Mouse (Mus musculus) CH12.LX (cell line): Measurements from ENCODE around the gene Spata18. TPM values are rescaled to one million over a fixed set of nuclear protein-coding genes. Genes with fewer than 3 reads are reported as not detected.

ENCODE experiments used
- DNase-seq: peaks from one replicate; pipeline ENCODE4 v3.0.0-alpha.2; 2013; ENCODE audit errors: extremely low read depth
- H3K27ac ChIP-seq: 2 replicates; pipeline ENCODE4 v1.5.1; 2012; ENCODE audit warnings: low read depth, mild to moderate bottlenecking, control low read depth, moderate library complexity; ENCODE audit not compliant: insufficient read depth
- H3K27me3 ChIP-seq: replicated peaks from 2 replicates; pipeline ENCODE3; 2012; ENCODE audit warnings: inconsistent platforms
- H3K36me3 ChIP-seq, 2 experiments: replicated peaks in 1 of 2; 2 replicates each; pipeline versions ENCODE3 to v1.6.1; 2012; ENCODE audit warnings: inconsistent platforms in 1 of 2, low read length in 1 of 2, mild to moderate bottlenecking in 1 of 2, mixed read lengths in 1 of 2, moderate library complexity in 1 of 2; ENCODE audit not compliant: control insufficient read depth in 1 of 2, insufficient read depth in 1 of 2
- H3K4me1 ChIP-seq, 2 experiments: 2 replicates each; pipeline ENCODE4 v1.6.1; 2012; ENCODE audit warnings: inconsistent platforms in 1 of 2, moderate library complexity in 1 of 2; ENCODE audit not compliant: insufficient read depth in 2 of 2, control insufficient read depth in 1 of 2
- H3K4me2 ChIP-seq: 2 replicates; pipeline ENCODE4 v1.6.1; 2012; ENCODE audit warnings: low read depth, mild to moderate bottlenecking, control low read depth; ENCODE audit not compliant: poor library complexity, insufficient read depth, severe bottlenecking
- H3K4me3 ChIP-seq, 3 experiments: fragments of 150-350 bp in 1 of 3; sonication (generic) in 1 of 3; replicated peaks in 1 of 3; 2 replicates each; pipeline versions ENCODE3 to v1.5.1; 2011 to 2012; ENCODE audit warnings: low read depth in 2 of 3, low read length in 2 of 3, mild to moderate bottlenecking in 2 of 3, moderate library complexity in 2 of 3, control low read depth in 1 of 3, improper control_type of control experiment in 1 of 3, inconsistent platforms in 1 of 3, mixed read lengths in 1 of 3; ENCODE audit not compliant: poor library complexity in 1 of 3
- H3K79me2 ChIP-seq: replicated peaks from 2 replicates; pipeline ENCODE4 v1.6.1; 2012; ENCODE audit warnings: mild to moderate bottlenecking, moderate library complexity; ENCODE audit not compliant: control insufficient read depth, poor library complexity, insufficient read depth, severe bottlenecking; ENCODE audit errors: extremely low read depth
- H3K9ac ChIP-seq: 2 replicates; pipeline ENCODE4 v1.6.1; 2012; ENCODE audit warnings: low read depth, mild to moderate bottlenecking, control low read depth, moderate library complexity; ENCODE audit not compliant: insufficient read depth
- H3K9me3 ChIP-seq: replicated peaks from 2 replicates; pipeline ENCODE3; 2012; ENCODE audit warnings: low read length, inconsistent platforms, mixed read lengths
- CHD1 ChIP-seq: IDR thresholded peaks from 2 replicates; pipeline ENCODE4 v1.6.1; 2012; ENCODE audit warnings: low read depth, low read length, improper control_type of control experiment, inconsistent platforms
- CTCF ChIP-seq, 2 experiments: IDR thresholded peaks in 1 of 2; conservative IDR thresholded peaks in 1 of 2; 2 replicates each; pipeline ENCODE4 v1.5.1; 2011 to 2012; ENCODE audit warnings: low read depth in 2 of 2, low read length in 2 of 2, improper control_type of control experiment in 1 of 2, inconsistent platforms in 1 of 2, mild to moderate bottlenecking in 1 of 2, moderate library complexity in 1 of 2
- HCFC1 ChIP-seq: IDR thresholded peaks from 2 replicates; pipeline ENCODE4 v1.6.1; 2012; ENCODE audit warnings: low read depth, mild to moderate bottlenecking, inconsistent platforms, low read length, improper control_type of control experiment
- JUN ChIP-seq: IDR thresholded peaks from 2 replicates; pipeline ENCODE4 v1.6.1; 2011; ENCODE audit warnings: low read depth, mild to moderate bottlenecking, low read length, improper control_type of control experiment, moderate library complexity; ENCODE audit not compliant: insufficient read depth
- MAFK ChIP-seq: IDR thresholded peaks from 2 replicates; pipeline ENCODE4 v1.6.1; 2011; ENCODE audit warnings: low read length, improper control_type of control experiment; ENCODE audit not compliant: insufficient replicate concordance
- MEF2A ChIP-seq: IDR thresholded peaks from 2 replicates; pipeline ENCODE4 v1.6.1; 2014; ENCODE audit warnings: low read depth, mild to moderate bottlenecking, inconsistent platforms, low read length, improper control_type of control experiment, borderline replicate concordance
- MYC ChIP-seq: IDR thresholded peaks from 2 replicates; pipeline ENCODE4 v1.6.1; 2011; ENCODE audit warnings: low read depth, mild to moderate bottlenecking, improper control_type of control experiment, low read length
- NELFE ChIP-seq: IDR thresholded peaks from 2 replicates; pipeline ENCODE4 v1.6.1; 2011; ENCODE audit warnings: low read depth, low read length, improper control_type of control experiment
- NRF1 ChIP-seq: IDR thresholded peaks from 2 replicates; pipeline ENCODE4 v1.6.1; 2014; ENCODE audit warnings: low read depth, mild to moderate bottlenecking, inconsistent platforms, low read length, improper control_type of control experiment, moderate library complexity
- POLR2A ChIP-seq: IDR thresholded peaks from 2 replicates; pipeline ENCODE4 v1.6.1; 2011; ENCODE audit warnings: low read depth, mild to moderate bottlenecking, improper control_type of control experiment, low read length
- POLR2AphosphoS2 ChIP-seq: IDR thresholded peaks from 2 replicates; pipeline ENCODE4 v1.6.1; 2011; ENCODE audit warnings: low read depth, low read length, improper control_type of control experiment
- SMC3 ChIP-seq: IDR thresholded peaks from 2 replicates; pipeline ENCODE4 v1.6.1; 2011; ENCODE audit warnings: low read depth, low read length, improper control_type of control experiment
- TBP ChIP-seq: conservative IDR thresholded peaks from 2 replicates; pipeline ENCODE4 v1.6.1; 2011; ENCODE audit warnings: low read depth, low read length, improper control_type of control experiment
- UBTF ChIP-seq: IDR thresholded peaks from 2 replicates; pipeline ENCODE4 v1.6.1; 2012; ENCODE audit warnings: low read depth, mild to moderate bottlenecking, inconsistent platforms, low read length, improper control_type of control experiment, moderate library complexity
- ZC3H11A ChIP-seq: IDR thresholded peaks from 2 replicates; pipeline ENCODE4 v1.6.1; 2012; ENCODE audit warnings: low read depth, mild to moderate bottlenecking, inconsistent platforms, low read length, improper control_type of control experiment
- dilution Hi-C: fragments of 300-500 bp; cut with MboI; formaldehyde crosslinking; loops from 2 replicates; pipeline ENCODE4 v1.14.3; 2020; ENCODE audit warnings: low sequenced_read_pairs; ENCODE audit not compliant: extremely low pct_unique_long_range_greater_than_20kb, extremely low pct_ligation_motif_present
- in situ Hi-C: fragments of 300-500 bp; cut with MboI; formaldehyde crosslinking; loops from 3 replicates; pipeline ENCODE4 v1.14.3; 2019; ENCODE audit warnings: low sequenced_read_pairs, low pct_ligation_motif_present, low pct_unique_long_range_greater_than_20kb, mixed read lengths
- polyA plus RNA-seq: library from polyadenylated mRNA; unstranded; fragments of >175 nt; gene quantifications from 2 replicates; pipeline ENCODE4 v1.2.1, GENCODE M21; 2012; ENCODE audit warnings: low read depth; ENCODE audit not compliant: insufficient read length
- total RNA-seq, 2 experiments: library from RNA; depleted of rRNA; stranded (reverse); fragments of 300-350 nt in 1 of 2; fragments of >200 nt in 1 of 2; gene quantifications; 2 replicates each; pipeline ENCODE4 v1.2.3; 2012 to 2014

Gene Spata18
- total and polyA plus RNA-seq, 3 experiments: not detected

DNA sequence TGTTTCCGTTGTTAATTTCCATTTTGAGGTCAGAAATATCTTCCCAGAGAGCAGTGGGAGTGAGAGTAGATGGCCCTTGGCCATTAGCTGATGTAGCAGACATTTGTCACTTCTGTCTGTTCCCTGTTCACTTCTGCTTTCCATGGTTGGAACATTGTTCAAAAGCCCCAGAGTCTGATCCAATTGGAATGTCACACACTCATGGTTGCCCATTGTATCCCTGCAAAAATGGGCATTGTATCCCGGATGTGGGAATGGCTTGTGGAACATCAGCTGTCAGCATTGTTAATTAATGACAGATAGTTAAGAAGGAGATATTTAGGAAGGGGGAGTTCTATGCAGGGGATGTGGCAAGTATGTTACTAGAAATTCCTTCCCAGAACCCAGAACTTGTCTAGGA, 65.8 kb downstream of the Spata18 start:
- H3K4me1 ChIP-seq: no peaks in the 10 kb centered on the region
- no peaks in the 10 kb centered on the region for H3K79me2 ChIP-seq
- no peaks in the 10 kb centered on the region for H3K9me3 ChIP-seq
- in situ Hi-C loops: no loop called here
- no peaks in the 10 kb centered on the region for H3K36me3 ChIP-seq
- no peak for TF ChIP-seq CTCF (conservative IDR thresholded peaks at IDR 0.05 in 1 of 2, IDR thresholded peaks at IDR 0.05 in 1 of 2; ENCODE audit: low read depth in 2 of 2, low read length in 2 of 2)
- H3K9ac ChIP-seq: no peak overlapping the region
- dilution Hi-C loops: no loop called here
- H3K27me3 ChIP-seq: no peaks in the 10 kb centered on the region
- H3K4me3 ChIP-seq: no peak overlapping the region
- DNase-seq: no peak
- H3K4me2 ChIP-seq: no peak overlapping the region
- no peak overlapping the region for H3K27ac ChIP-seq

DNA sequence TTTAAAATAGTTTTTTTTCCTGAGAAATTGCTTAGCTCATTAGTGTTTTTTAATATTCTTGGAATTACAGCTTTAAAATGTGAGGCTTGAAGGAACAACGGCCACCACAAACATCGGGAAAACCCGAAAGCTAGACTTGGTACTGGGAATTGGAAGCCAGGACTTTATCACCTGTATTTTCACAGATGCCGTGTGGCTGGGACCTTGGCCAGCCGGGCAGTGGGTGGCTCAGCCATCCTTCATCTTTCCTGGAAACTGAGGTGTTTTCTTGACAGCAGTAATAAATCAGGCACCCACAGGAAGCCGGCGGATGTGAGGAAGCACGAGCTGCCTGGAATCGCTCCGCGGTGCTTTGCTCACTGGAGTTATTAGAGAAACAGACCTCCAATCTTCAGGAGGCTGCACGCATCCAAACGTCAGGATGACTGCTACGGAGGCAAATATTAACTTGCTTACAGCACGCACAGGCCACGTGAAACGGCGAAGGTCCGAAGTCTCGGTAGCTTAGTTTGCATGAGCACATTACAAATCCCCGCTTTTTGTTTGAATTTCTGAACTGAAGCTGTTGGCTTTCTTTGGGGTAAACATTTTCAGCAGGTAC, 70.6 kb downstream of the Spata18 start:
- H3K4me3 ChIP-seq: no peak overlapping the region
- H3K27me3 ChIP-seq: no peaks in the 10 kb centered on the region
- H3K9ac ChIP-seq: no peak overlapping the region
- no peak for DNase-seq
- H3K4me1 ChIP-seq: no peaks in the 10 kb centered on the region
- no peaks in the 10 kb centered on the region for H3K9me3 ChIP-seq
- H3K4me2 ChIP-seq: no peak overlapping the region
- in situ Hi-C loops (no loop called here), dilution Hi-C loops (no loop called here)
- H3K36me3 ChIP-seq: no peaks in the 10 kb centered on the region
- TF ChIP-seq TBP (no peak), POLR2A (no peak), MEF2A (no peak), CHD1 (no peak), JUN (no peak), ZC3H11A (no peak), HCFC1 (no peak), SMC3 (no peak), MAFK (no peak), POLR2AphosphoS2 (no peak)
- H3K27ac ChIP-seq: no peak overlapping the region
- H3K79me2 ChIP-seq: no peaks in the 10 kb centered on the region

DNA sequence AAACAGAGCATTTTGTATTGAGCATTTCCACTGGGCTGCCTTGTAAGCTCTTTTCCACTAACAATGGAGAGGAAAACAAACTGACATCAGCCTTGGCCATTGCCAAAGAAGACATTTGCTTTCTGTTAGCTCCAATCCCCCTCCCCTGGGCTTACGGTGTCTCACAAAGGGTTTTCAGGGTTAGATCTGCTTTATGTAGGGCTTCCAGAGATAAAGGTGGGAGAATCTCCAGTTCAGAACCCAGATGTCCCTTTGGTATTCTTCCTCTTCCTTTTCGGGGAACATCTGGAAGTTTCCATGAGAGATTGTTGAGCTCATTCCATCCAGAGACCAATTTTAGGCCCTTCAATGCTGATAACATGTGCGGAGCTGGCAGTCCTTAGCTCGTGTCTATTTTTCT, 74.8 kb downstream of the Spata18 start:
- in situ Hi-C loops (no loop called here), dilution Hi-C loops (no loop called here)
- no peak for DNase-seq
- no peaks in the 10 kb centered on the region for H3K36me3 ChIP-seq
- no peak overlapping the region for H3K4me3 ChIP-seq
- peaks cover 0 to 8% of the 10 kb centered on the region in 2 experiments; a peak in 1 of 4 replicates for H3K4me1 ChIP-seq
- TF ChIP-seq UBTF (no peak), NRF1 (no peak), NELFE (no peak), MYC (no peak)
- H3K9ac ChIP-seq: no peak overlapping the region
- H3K27me3 ChIP-seq: no peaks in the 10 kb centered on the region
- H3K4me2 ChIP-seq: no peak overlapping the region
- no peaks in the 10 kb centered on the region for H3K79me2 ChIP-seq
- no peak overlapping the region for H3K27ac ChIP-seq
- H3K9me3 ChIP-seq: no peaks in the 10 kb centered on the region
